Mouse (Mus musculus) bone marrow macrophage, adult 2 months (primary cell): ENCODE data around the gene Ccdc6.

Experiments used
- CTCF ChIP-seq: IDR thresholded peaks from 2 replicates; pipeline ENCODE4 v1.5.1; 2012; ENCODE audit warnings: low read depth, mild to moderate bottlenecking, low read length, moderate library complexity
- POLR2A ChIP-seq: IDR thresholded peaks from 2 replicates; pipeline ENCODE4 v1.6.1; 2012; ENCODE audit warnings: mild to moderate bottlenecking, low read depth, low read length, borderline replicate concordance

- TF ChIP-seq CTCF (peak; percentile 86), POLR2A (no peak)
Measured at GRCm38 (mm10) chr10:70173314-70173713, 76.4 kb downstream of the Ccdc6 start.
